Comparison of ENCODE assay signal across 8 mouse cellular contexts in the genomic region with DNA sequence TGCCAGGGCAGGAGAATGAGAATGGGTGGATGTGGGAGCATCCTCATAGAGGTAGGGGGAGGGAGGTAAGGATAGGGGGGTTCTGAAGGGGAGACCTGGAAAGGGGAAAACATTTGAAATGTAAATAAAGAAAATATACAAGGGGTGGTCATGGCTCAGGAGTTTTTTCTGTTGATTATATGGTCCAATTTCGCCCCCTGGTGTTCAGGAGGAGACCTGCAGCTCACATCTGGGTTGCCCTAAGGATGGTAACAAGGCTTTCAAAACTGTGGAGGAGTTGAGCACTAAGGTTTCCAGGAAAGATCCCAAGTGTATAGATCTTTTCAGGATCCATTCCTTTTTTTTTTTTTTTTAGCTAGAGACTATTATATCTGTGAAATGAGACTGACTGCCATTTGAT. TPM values are rescaled to one million over a fixed set of nuclear protein-coding genes. Genes with fewer than 3 reads are reported as not detected.
DNase-seq lines count a peak whose midpoint lies in the region; ATAC-seq lines count a peak whose summit lies in the region.

No protein-coding gene starts in this region.

- H3K4me2 ChIP-seq in midbrain, embryonic 14.5 days (ENCODE audit: low read length), result no peak overlapping the region
- no peak overlapping the region for H3K4me2 ChIP-seq in midbrain, embryonic 13.5 days (replicated peaks)

- no peaks in the 10 kb centered on the region for H3K9me3 ChIP-seq in midbrain, embryonic 14.5 days (ENCODE audit: control insufficient read depth, low read length)
- no peaks in the 10 kb centered on the region for H3K9me3 ChIP-seq in midbrain, embryonic 13.5 days

- H3K27me3 ChIP-seq in midbrain, embryonic 14.5 days (ENCODE audit: control insufficient read depth, insufficient read depth, low read length), result no peaks in the 10 kb centered on the region
- no peaks in the 10 kb centered on the region for H3K27me3 ChIP-seq in midbrain, embryonic 13.5 days

- 3% methylated on average over 1 of the region's 1 CpGs for WGBS in midbrain, embryonic 14.5 days
- WGBS in midbrain, embryonic 13.5 days, result 3% methylated on average over 1 of the region's 1 CpGs

- H3K4me3 ChIP-seq in midbrain, embryonic 14.5 days (replicated peaks; ENCODE audit: low read depth, low read length), result no peak overlapping the region
- no peak overlapping the region for H3K4me3 ChIP-seq in midbrain, embryonic 13.5 days (replicated peaks)

- H3K4me1 ChIP-seq in midbrain, embryonic 14.5 days (ENCODE audit: control insufficient read depth, insufficient read depth, low read length), result no peaks in the 10 kb centered on the region
- H3K4me1 ChIP-seq in midbrain, embryonic 13.5 days (replicated peaks), result no peaks in the 10 kb centered on the region

- ATAC-seq in midbrain, embryonic 14.5 days (ENCODE audit: low FRiP score, low TSS enrichment), result no peak
- no peak for ATAC-seq in midbrain, embryonic 13.5 days

- H3K9ac ChIP-seq in midbrain, embryonic 14.5 days (replicated peaks; ENCODE audit: low read length), result no peak overlapping the region
- no peak overlapping the region for H3K9ac ChIP-seq in midbrain, embryonic 13.5 days (replicated peaks)

- H3K27ac ChIP-seq in midbrain, embryonic 14.5 days (replicated peaks; ENCODE audit: low read depth, low read length), result no peak overlapping the region
- H3K27ac ChIP-seq in midbrain, embryonic 13.5 days, result no peak overlapping the region

- no peaks in the 10 kb centered on the region for H3K36me3 ChIP-seq in midbrain, embryonic 14.5 days (ENCODE audit: control insufficient read depth, insufficient read depth, low read length)
- H3K36me3 ChIP-seq in midbrain, embryonic 13.5 days, result no peaks in the 10 kb centered on the region

- DNase-seq in cerebellum, adult 8-10 months, result peak; percentile 12
- DNase-seq in cerebellum, adult 9-11 months, result no peak
- peak; percentile 46 for DNase-seq in midbrain, embryonic 14.5 days
- peak; percentile 35 to 38 for DNase-seq in cerebellum, postnatal 14 days
- DNase-seq in kidney, adult 9 months, result peak; percentile 80
- peak; percentile 81 for DNase-seq in lung, postnatal 36 days
- peak; percentile 29 for DNase-seq in thymus, postnatal 14 days

RNA-seq across cellular contexts. Expression of a gene that starts 2.0 kb away (rescaled TPM):
- 0.24 and 0.63 TPM in 2 replicates for polyA plus RNA-seq in midbrain, embryonic 14.5 days (2014; fragmentation: Nextera tagmentation; extraction: Ambion mirVana)
- polyA plus RNA-seq in midbrain, embryonic 13.5 days (2015; fragmentation: Nextera tagmentation; extraction: Ambion mirVana), result 0.34 and 0.43 TPM in 2 replicates
